17 mouse cellular contexts compared by ENCODE assay signal in the genomic region with DNA sequence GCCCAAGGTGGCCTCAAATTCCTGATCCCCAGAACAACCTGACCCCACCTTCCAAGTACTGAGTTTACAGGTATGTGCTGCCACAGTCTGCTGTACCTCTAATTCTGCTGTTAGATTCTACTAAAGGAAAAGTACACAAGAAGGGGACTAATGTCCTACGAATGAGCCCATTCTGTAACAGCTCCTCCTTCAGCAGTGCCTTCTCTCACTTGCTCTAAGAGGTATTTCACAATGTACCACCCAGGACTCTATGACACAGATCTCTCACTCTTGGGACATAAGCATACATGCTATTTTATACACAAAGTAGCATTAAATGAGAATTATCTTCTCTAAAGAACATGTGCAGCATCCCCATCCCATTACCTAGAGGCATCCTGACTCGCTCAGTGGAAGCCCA. TPM values are rescaled to one million over a fixed set of nuclear protein-coding genes. Genes with fewer than 3 reads are reported as not detected.
A peak's percentile ranks its signal among the peaks of the same experiment; 100 is the strongest.
DNase-seq lines count a peak whose midpoint lies in the region; ATAC-seq lines count a peak whose summit lies in the region.
"Had no signal": no experiment of that assay in that cellular context is flagged by ENCODE, and none has a peak within 500 bp of the region (broad histone marks: within the 10 kb centered on the region; RNA-seq: fewer than 3 reads in every experiment).

No protein-coding gene starts in this region.

- H3K27ac ChIP-seq in embryonic facial prominence, embryonic 14.5 days (replicated peaks; ENCODE audit: low read depth, low read length), result no peak overlapping the region
- H3K27ac ChIP-seq in embryonic facial prominence, embryonic 10.5 days (replicated peaks), result no peak overlapping the region
- H3K27ac ChIP-seq: embryonic facial prominence, embryonic 13.5 days; forebrain, embryonic 13.5 days; forebrain, embryonic 15.5 days had no signal

- H3K36me3 ChIP-seq in embryonic facial prominence, embryonic 14.5 days (ENCODE audit: control insufficient read depth, insufficient read depth, low read length), result 0 out of 2 replicates have a peak, but pooled peaks cover 6% of the 10 kb centered on the region
- peaks cover 15% of the 10 kb centered on the region for H3K36me3 ChIP-seq in embryonic facial prominence, embryonic 10.5 days (replicated peaks)
- H3K36me3 ChIP-seq: forebrain, embryonic 15.5 days had no signal

- 0 out of 2 replicates have a peak, but pooled peaks have one; percentile 9 for ATAC-seq in embryonic facial prominence, embryonic 14.5 days (ENCODE audit: low read depth)
- ATAC-seq: forebrain, embryonic 13.5 days; forebrain, embryonic 15.5 days; forebrain, postnatal 0 days had no signal

- H3K27me3 ChIP-seq in embryonic facial prominence, embryonic 14.5 days (replicated peaks; ENCODE audit: control insufficient read depth, insufficient read depth, low read length), result no peaks in the 10 kb centered on the region
- no peaks in the 10 kb centered on the region for H3K27me3 ChIP-seq in embryonic facial prominence, embryonic 10.5 days (replicated peaks; ENCODE audit: low read depth, poor library complexity, severe bottlenecking)
- H3K27me3 ChIP-seq: embryonic facial prominence, embryonic 13.5 days; forebrain, embryonic 13.5 days; forebrain, embryonic 15.5 days had no signal

- WGBS in embryonic facial prominence, embryonic 14.5 days, result 74% methylated on average over 2 of the region's 2 CpGs
- WGBS in embryonic facial prominence, embryonic 10.5 days, result 69% methylated on average over 2 of the region's 2 CpGs

- H3K4me1 ChIP-seq in embryonic facial prominence, embryonic 14.5 days (ENCODE audit: control insufficient read depth, insufficient read depth, low read length), result no peaks in the 10 kb centered on the region
- H3K4me1 ChIP-seq in embryonic facial prominence, embryonic 10.5 days, result peaks cover 2% of the 10 kb centered on the region; the same call in 1 of the 2 replicates
- H3K4me1 ChIP-seq: forebrain, embryonic 13.5 days; forebrain, embryonic 15.5 days had no signal

- no peak overlapping the region for H3K4me2 ChIP-seq in embryonic facial prominence, embryonic 14.5 days (ENCODE audit: low read depth, low read length)
- H3K4me2 ChIP-seq: embryonic facial prominence, embryonic 13.5 days; forebrain, embryonic 13.5 days; forebrain, embryonic 15.5 days had no signal

- no peak overlapping the region for H3K4me3 ChIP-seq in embryonic facial prominence, embryonic 14.5 days (ENCODE audit: low read depth, low read length)
- H3K4me3 ChIP-seq in embryonic facial prominence, embryonic 10.5 days, result no peak overlapping the region
- H3K4me3 ChIP-seq: embryonic facial prominence, embryonic 13.5 days; forebrain, embryonic 13.5 days; forebrain, embryonic 15.5 days had no signal

- H3K9me3 ChIP-seq in embryonic facial prominence, embryonic 14.5 days (ENCODE audit: control insufficient read depth, low read length), result no peaks in the 10 kb centered on the region
- H3K9me3 ChIP-seq in embryonic facial prominence, embryonic 10.5 days, result no peaks in the 10 kb centered on the region
- H3K9me3 ChIP-seq: embryonic facial prominence, embryonic 13.5 days; forebrain, embryonic 13.5 days; forebrain, embryonic 15.5 days had no signal

- H3K9ac ChIP-seq in embryonic facial prominence, embryonic 14.5 days (ENCODE audit: low read depth, low read length), result no peak overlapping the region
- H3K9ac ChIP-seq: embryonic facial prominence, embryonic 13.5 days; forebrain, embryonic 13.5 days; forebrain, embryonic 15.5 days; forebrain, postnatal 0 days had no signal

- no peak for DNase-seq in embryonic facial prominence, embryonic 14.5 days (ENCODE audit: low spot score)
- no peak for DNase-seq in embryonic facial prominence, embryonic 10.5 days (ENCODE audit: low spot score)
- peak; percentile 10 for DNase-seq in lung, postnatal 36 days
- no peak for DNase-seq in lung, adult 18-20 months
- DNase-seq in 416B (ENCODE audit: low read depth), result peak; percentile 42
- DNase-seq: adrenal gland, adult 2 months; adrenal gland, postnatal 10 days; adrenal gland, postnatal 25 days; cerebellum, adult 11 months; cerebellum, adult 18-20 months; cerebellum, adult 8-10 months; cerebellum, postnatal 10 days; cerebellum, postnatal 25 days; forebrain, postnatal 0 days had no signal

RNA-seq across cellular contexts. Expression of gene Rprd2, which starts 25.0 kb away (rescaled TPM):
- 20.5 and 21.2 TPM in 2 replicates for polyA plus RNA-seq in embryonic facial prominence, embryonic 14.5 days (2014; fragmentation: Nextera tagmentation; extraction: Ambion mirVana)
- polyA plus RNA-seq in embryonic facial prominence, embryonic 10.5 days (2016; fragmentation: Nextera tagmentation; extraction: Ambion mirVana), result 24.0 and 25.7 TPM in 2 replicates

RNA-seq across cellular contexts. Expression of gene Tars2, which starts 33.7 kb away (rescaled TPM):
- 40.1 and 44.5 TPM in 2 replicates for polyA plus RNA-seq in embryonic facial prominence, embryonic 14.5 days (2014; fragmentation: Nextera tagmentation; extraction: Ambion mirVana)
- polyA plus RNA-seq in embryonic facial prominence, embryonic 10.5 days (2016; fragmentation: Nextera tagmentation; extraction: Ambion mirVana), result 65.5 and 71.5 TPM in 2 replicates

RNA-seq across cellular contexts. Expression of gene Ecm1, which starts 54.3 kb away (rescaled TPM):
- 12.8 and 16.8 TPM in 2 replicates for polyA plus RNA-seq in embryonic facial prominence, embryonic 14.5 days (2014; fragmentation: Nextera tagmentation; extraction: Ambion mirVana)
- polyA plus RNA-seq in embryonic facial prominence, embryonic 10.5 days (2016; fragmentation: Nextera tagmentation; extraction: Ambion mirVana), result 9.7 and 10.9 TPM in 2 replicates

Comparison
In these comparisons a context has a peak if more than half of its experiments do, and no peak if none do; other contexts are left out.
1. DNase-seq: peak in lung, postnatal 36 days (single experiment) and 416B (single experiment); none in embryonic facial prominence, embryonic 14.5 days (single experiment), embryonic facial prominence, embryonic 10.5 days (single experiment) and lung, adult 18-20 months (0 of 2).